Mouse (Mus musculus) left cerebral cortex, adult 9 months (tissue): ENCODE measurements at regions not wholly inside any gene's neighbourhood (a gene's known extent, or its start where the extent isn't known, plus 50 kb on each side); places are given as distances from the start of the nearest gene placed in this dataset.

Experiments
- DNase-seq, 2 experiments: peaks; one replicate each; pipeline ENCODE4 v3.0.0; 2022; ENCODE audit warnings: low spot score in 2 of 2

- DNase-seq = no peak
These were observed 87.4 kb upstream of the Smim23 start for GRCm38 (mm10) chr11:32911791-32912190.

- DNase-seq = no peak
These were observed 84.5 kb upstream of the Smim23 start for GRCm38 (mm10) chr11:32908723-32909411.

GRCm38 (mm10) chr11:32907520-32908233 lies 83.3 kb upstream of the Smim23 start:
- DNase-seq = no peak

GRCm38 (mm10) chr11:32903970-32904369 lies 79.6 kb upstream of the Smim23 start:
- no peak for DNase-seq

- no peak for DNase-seq
These were observed 79.0 kb upstream of the Smim23 start for GRCm38 (mm10) chr11:32903389-32903788.

- DNase-seq = no peak
These were observed 78.5 kb upstream of the Smim23 start for GRCm38 (mm10) chr11:32902923-32903322.

- no peak for DNase-seq
These were observed 76.0 kb upstream of the Smim23 start for GRCm38 (mm10) chr11:32900437-32900836.

- DNase-seq = no peak
These were observed 75.3 kb upstream of the Smim23 start for GRCm38 (mm10) chr11:32899604-32900216.

- no peak for DNase-seq
These were observed 71.0 kb upstream of the Smim23 start for GRCm38 (mm10) chr11:32895400-32895799.

- DNase-seq = no peak
These were observed 68.9 kb upstream of the Smim23 start for GRCm38 (mm10) chr11:32893146-32893903.

- no peak for DNase-seq
These were observed 68.1 kb upstream of the Smim23 start for GRCm38 (mm10) chr11:32892496-32892895.

GRCm38 (mm10) chr11:32889248-32889647 lies 64.8 kb upstream of the Smim23 start:
- DNase-seq = no peak

- DNase-seq = no peak
These were observed 60.3 kb upstream of the Smim23 start for GRCm38 (mm10) chr11:32884744-32885143.

- no peak for DNase-seq
These were observed 58.9 kb upstream of the Smim23 start for GRCm38 (mm10) chr11:32883062-32883852.

GRCm38 (mm10) chr11:32878967-32879366 lies 54.6 kb upstream of the Smim23 start:
- no peak for DNase-seq
